Mouse (Mus musculus): ENCODE results near the gene Vmn1r199.

- TF ChIP-seq CTCF (IDR thresholded peaks at IDR 0.05) (no peak), EP300 (IDR thresholded peaks at IDR 0.05) (no peak)
These were observed 10.5 kb downstream of the Vmn1r199 start, which contains the start of gene Vmn1r200 for GRCm38 (mm10) chr13:22390073-22390472.
